Mouse (Mus musculus) megakaryocyte-erythroid progenitor cell, adult 5 weeks (primary cell): ENCODE data around the gene Rcn1. TPM values are rescaled to one million over a fixed set of nuclear protein-coding genes. Genes with fewer than 3 reads are reported as not detected.

Experiments used
- polyA plus RNA-seq: library from polyadenylated mRNA; stranded (reverse); fragments of >175 nt; gene quantifications from 2 replicates; pipeline ENCODE4 v1.2.3, GENCODE M21; 2012

The Rcn1 gene
- polyA plus RNA-seq, result 11.3 and 16.2 TPM in 2 replicates

DNA sequence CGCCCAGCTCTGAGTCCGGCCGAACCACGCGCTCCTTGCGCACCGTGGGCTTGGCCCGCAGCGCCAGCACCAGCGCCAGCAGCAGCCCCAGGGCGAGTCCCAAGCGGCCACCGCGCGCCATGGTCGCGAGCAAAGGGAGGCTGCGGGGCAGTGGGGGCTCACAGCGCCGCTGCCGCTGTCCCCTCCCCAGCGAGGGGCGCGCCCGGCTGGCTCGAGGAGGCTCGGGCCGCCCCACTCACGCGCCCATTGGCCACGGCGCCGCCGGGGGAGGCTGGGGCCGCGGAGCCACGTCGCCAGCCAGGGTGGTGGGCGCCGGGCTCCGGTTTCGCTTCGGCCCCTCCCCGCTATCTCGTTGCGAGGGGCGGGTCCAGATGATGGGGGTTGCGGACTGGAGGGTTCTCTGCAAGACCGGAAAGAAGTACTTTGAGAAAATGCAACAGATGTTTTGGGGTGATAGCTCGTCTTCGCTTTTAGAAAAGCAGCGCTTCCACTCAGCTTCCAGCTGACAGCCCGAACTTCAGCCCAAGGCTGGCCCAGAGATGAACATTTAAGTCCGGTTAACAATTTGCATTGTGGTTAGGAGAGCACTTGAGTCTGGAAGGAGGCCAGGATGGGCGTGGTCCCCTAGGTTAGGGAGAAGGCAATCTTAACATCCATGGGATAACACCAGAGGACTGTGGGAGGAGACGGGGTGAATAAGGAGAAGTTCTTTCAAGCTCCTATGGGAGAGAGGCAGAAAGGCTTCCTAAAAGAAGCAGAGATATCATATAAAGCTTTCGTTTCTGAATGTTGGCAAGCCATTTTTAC is at the start of gene Rcn1:
TSS of gene Rcn1 (minus strand) at position 235 of the 807 bp plus-strand sequence.

Other genes starting within 250 kb of the Rcn1 start
- 0.28 and 0.76 TPM in 2 replicates for gene Them7, start 175.0 kb downstream of the Rcn1 start, polyA plus RNA-seq